Mouse (Mus musculus): ENCODE measurements around the gene Gm42688.

Gm42688 gene

DNA sequence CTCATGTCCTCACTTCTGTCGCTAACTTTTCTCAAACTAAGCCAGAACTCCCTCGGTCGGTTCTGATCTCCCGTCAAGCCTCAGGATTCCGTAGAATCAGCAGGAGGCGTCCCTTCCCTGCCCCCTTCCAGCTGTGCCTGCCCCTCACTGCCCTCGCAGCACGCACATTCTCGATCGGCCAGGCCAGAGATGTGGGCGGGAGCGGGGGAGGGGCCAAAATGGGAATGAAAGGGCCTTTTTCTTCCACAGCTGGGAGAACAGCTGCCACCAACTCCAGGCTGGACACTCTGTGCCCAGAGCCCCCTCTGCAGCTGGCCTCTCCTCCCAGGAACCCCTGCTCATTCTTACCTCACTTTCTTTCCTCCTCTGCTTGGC is 36.1 kb downstream of the Gm42688 start:
- in situ Hi-C loops (cut with MboI, MseI): no loop called here

DNA sequence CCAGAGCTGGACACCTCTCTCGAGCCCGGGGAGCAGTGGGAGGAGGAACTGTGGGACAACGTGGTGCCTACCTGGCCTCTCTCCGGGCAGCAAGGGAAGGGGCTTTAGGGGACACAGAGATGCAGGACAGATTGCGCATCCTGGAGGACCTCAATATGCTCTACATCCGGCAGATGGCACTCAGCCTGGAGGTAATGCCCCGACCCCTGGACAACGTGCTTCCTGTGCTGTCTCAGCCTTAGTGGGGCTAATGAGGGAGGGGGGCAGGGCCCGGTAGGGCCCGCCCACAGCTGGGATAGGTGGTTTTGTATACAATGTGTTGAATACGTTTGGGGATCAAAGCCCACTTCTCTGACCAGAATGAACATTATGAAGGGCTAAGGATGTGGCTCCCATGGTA is 36.6 kb downstream of the Gm42688 start:
- in situ Hi-C loops (cut with MboI, MseI): no loop called here

DNA sequence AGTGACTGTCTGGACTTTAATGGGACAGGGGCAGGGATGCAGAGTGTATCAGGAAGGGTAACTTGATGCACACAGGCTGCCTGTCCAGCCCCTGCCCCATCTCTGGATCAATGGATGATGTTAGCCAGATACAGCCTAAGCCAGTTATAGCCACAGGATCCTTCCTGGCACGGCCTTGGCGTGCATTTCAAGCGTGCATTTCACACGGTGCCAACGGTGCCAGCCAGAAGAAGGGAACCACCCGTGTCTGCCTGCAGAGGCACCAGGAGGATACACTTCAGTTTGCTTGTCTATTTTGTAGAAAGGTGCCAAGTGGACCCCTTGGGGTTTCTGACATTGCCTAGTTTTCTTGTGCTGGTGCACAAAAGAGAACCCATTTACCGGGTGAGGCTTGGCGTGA is 38.6 kb downstream of the Gm42688 start:
- in situ Hi-C loops (cut with MboI, MseI): no loop called here

- in situ Hi-C loops (cut with MboI, MseI): no loop called here
These were observed 40.2 kb downstream of the Gm42688 start for GRCm38 (mm10) chr6:83141636-83142035.

DNA sequence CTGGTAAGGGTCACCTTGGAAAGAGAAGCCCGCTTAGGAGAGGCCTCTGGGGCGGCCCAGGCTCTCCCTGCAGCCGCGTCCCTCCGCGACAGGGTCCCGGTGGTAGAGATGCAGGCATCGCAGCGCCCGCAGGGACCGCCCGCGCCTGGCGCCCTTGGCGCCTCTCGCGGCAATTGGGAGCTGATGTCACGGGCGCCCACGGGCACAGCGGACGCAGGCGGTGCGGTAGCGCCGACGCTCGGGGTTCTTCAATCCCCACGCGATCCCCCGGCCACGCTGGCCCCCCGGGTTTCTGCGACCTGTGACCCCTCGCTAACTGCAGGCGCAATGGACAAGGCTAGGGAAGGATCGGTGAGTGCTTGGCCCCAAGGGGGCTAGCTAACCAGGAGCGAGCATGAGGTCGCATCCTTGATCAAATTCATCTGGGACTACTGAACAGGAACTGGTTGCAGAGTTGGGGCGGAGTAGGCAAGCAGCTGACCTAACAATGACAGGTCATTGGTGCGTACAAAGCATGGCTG is 40.9 kb downstream of the Gm42688 start:
- in situ Hi-C loops (cut with MboI, MseI): no loop called here

GRCm38 (mm10) chr6:83142886-83143285 is 41.5 kb downstream of the Gm42688 start:
- in situ Hi-C loops (cut with MboI, MseI): no loop called here

GRCm38 (mm10) chr6:83145209-83145608 is 43.8 kb downstream of the Gm42688 start:
- in situ Hi-C loops (cut with MboI, MseI): no loop called here

GRCm38 (mm10) chr6:83145805-83146204 is 44.4 kb downstream of the Gm42688 start:
- in situ Hi-C loops (cut with MboI, MseI): no loop called here

- in situ Hi-C loops (cut with MboI, MseI): no loop called here
These were observed 45.9 kb downstream of the Gm42688 start for GRCm38 (mm10) chr6:83147280-83147679.

DNA sequence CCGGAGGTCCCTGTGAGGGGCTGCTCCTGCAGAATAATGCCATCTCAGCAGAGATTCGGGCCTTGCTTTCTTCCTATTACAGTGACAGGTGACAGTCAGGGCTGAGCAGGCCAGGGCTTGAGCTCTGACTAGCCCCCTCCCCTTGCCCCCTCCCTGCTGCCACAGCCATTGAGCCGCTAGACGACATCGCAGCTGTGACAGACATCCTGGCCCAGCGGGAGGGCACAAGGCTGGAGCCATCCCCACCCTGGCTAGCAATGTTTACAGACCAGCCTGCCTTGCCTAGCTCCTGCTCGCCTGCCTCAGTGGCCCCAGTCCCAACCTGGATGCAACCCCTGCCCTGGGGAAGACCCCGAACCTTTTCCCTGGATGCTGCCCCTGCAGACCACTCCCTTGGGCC is 50.3 kb downstream of the Gm42688 start:
- in situ Hi-C loops (cut with MboI, MseI): no loop called here

GRCm38 (mm10) chr6:83153038-83153437 is 51.6 kb downstream of the Gm42688 start:
- in situ Hi-C loops (cut with MboI, MseI): no loop called here

- in situ Hi-C loops (cut with MboI, MseI): no loop called here
These were observed 52.1 kb downstream of the Gm42688 start for GRCm38 (mm10) chr6:83153485-83153884.

DNA sequence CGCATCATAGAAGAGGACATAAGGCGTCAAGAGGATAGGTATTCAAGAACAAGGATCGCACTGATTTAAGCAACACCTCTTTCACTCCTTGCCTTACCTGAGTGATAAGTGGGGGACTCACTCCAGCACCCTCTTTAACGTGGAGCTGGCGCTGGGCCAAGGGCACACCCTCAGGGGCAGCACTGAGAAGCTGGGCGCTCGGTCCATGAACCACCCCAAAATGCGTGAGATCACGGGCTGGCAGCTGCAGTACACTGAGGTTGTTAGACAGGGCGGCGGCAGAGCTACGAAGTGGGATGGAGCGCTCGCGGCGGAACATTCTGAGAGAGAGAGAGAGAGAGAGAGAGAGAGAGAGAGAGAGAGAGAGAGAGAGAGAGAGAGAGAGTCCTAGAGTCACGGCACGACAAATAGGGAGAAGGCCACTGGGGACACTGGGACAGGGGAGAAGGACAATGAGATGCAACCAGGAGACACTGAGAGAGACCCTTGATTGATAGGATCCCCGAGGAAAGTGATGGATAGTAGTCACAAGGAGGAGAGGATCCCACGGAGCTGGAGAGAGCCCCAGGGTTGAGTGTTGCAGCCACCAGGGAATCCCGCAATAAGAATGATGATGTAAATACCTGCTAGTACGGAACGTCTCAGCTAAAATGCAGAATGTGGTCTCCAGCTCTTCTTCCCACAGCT is 54.3 kb downstream of the Gm42688 start:
- in situ Hi-C loops (cut with MboI, MseI): loop anchor here (5.0 kb wide), 1 partner anchor 53 kb away; the partner anchor contains the start of genes Ccdc142 and Gm42688

DNA sequence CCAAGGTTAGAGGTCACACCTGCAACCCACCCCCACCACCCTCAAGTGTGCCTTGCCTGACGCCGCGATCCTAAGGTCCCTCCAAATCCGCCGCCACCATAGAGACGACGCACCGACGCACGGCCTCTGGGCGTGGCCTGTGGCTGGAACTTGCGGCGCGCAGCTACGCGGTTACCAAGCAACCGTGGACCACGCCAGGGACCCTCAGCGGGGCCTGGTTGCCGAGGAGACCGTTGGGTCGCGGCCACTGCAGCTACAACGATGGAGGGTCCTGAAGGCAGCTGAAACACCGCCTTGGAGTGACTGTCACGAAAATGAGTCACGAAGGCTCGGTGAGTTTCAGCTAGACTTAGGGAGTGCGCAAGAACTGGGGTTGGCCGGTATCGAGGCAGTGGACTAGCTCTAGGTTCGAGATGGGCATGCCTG is 54.9 kb downstream of the Gm42688 start, which contains the start of the genes Wdr54 and 1700003E16Rik:
Wdr54 (minus strand) TSS at position 139 of the 426 bp plus-strand sequence.
1700003E16Rik (plus strand) TSS at position 146 of the 426 bp plus-strand sequence.
- in situ Hi-C loops (cut with MboI, MseI): loop anchor here (5.0 kb wide), 1 partner anchor 54 kb away; the partner anchor contains the start of genes Ccdc142 and Gm42688

DNA sequence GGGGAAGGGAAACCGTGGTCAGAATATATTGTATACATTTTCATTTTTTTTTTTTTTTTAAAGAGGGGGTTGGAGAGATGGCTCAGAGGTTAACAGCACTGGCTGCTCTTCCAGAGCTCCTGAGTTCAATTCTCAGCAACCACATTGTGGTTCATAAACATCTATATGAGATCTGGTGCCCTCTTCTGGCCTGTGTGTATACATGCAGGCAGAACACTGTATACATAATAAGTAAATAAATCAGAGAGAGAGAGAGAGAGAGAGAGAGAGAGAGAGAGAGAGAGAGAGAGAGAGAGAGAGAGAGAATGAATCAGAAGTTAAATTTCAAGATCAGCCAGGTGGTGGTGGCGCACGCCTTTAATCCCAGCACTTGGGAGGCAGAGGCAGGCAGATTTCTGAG is 58.0 kb downstream of the Gm42688 start:
- in situ Hi-C loops (cut with MboI, MseI): loop anchor here (5.0 kb wide), 1 partner anchor 57 kb away; the partner anchor contains the start of genes Ccdc142 and Gm42688

Data from T-helper 2 cell (primary cell).